Mouse (Mus musculus) Muller cell, postnatal 12 days (primary cell): ENCODE data around the gene Dennd6a.
"Not testable (repeated sequence)": the region's sequence is repeated elsewhere in the genome, so short reads cannot be mapped to it uniquely, and the experiment has no call there.

Experiments used
- DNase-seq: peaks from one replicate; pipeline ENCODE4 v3.0.0-alpha.2; 2015; ENCODE audit errors: inconsistent ontology term

Gene Dennd6a

DNA sequence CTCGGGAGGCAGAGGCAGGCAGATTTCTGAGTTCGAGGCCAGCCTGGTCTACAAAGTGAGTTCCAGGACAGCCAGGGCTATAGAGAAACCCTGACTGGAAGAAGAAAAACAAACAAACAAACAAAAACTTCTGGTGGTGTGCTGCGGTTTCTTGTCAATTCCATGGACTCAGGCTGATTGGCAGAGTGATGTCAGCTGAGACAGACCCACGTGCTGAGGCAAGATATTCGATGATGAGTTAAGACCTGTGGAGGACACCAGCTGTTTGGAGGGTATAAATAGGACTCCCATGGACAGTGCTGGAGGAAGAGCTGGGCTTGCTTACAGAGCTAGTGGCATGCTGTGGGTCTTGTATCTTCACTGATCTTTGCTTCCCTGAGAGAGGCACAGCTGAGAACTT, at the start of gene Dennd6a:
Gene Dennd6a, plus strand, starts transcription at position 301 of the 400 bp plus-strand sequence.
- DNase-seq: not testable (repeated sequence)

DNA sequence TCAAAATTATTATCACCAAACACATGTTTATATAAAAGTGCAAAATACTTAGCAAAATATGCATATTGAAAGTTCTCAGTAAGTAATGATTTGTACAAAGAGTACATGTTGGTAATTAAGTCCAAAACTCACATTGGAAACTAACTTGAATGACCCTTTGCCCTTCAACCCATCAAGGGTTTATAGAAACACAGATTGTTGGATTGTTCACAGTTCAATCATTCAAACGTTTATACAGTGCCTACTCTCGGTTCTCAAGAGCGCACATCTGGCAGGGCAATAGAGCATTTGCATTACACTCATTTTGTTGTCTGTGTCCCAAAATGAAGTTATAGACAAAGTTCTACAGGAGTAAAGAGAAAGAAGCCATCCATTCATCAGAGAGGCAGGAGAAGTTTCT, 47.7 kb upstream of the Dennd6a start:
- DNase-seq: no peak

DNA sequence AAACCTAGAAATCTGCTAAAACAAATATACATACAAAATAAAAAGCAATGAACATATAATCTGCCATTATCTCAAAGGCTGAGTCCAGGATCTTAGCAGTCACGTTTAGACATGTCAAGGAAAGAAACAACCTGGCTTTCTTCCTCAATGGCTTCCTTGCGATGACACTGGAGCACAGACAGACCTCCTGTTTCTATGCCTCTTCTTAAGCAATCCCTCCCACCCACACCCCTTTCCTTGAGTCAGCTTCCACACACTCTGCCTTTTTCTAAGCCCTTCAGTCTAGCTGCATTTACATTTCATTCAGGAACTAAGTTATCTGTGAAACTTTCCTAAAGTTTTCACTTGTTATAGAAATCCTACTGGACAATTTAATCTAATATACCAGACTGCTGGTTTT, 45.4 kb upstream of the Dennd6a start:
- no peak for DNase-seq

DNA sequence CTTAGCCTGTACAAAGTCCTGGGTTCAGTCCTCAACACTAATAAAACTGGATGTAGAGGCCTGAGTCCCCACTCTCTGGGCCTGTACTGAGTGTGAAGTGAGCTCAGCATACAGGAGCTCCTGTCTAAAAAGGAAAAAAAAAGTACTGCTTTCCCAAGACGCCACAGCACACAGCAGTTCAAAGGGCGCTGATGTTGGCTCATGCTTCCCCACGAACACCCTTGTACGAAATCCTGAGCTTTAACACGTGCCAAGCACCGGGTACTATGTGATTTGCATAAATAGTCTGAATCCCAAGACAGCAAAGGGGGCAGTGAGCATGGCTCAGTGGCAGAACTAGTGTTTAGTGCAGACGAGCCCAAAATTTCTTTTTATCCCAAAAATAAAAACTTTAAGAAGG, 43.3 kb upstream of the Dennd6a start:
- no peak for DNase-seq

DNA sequence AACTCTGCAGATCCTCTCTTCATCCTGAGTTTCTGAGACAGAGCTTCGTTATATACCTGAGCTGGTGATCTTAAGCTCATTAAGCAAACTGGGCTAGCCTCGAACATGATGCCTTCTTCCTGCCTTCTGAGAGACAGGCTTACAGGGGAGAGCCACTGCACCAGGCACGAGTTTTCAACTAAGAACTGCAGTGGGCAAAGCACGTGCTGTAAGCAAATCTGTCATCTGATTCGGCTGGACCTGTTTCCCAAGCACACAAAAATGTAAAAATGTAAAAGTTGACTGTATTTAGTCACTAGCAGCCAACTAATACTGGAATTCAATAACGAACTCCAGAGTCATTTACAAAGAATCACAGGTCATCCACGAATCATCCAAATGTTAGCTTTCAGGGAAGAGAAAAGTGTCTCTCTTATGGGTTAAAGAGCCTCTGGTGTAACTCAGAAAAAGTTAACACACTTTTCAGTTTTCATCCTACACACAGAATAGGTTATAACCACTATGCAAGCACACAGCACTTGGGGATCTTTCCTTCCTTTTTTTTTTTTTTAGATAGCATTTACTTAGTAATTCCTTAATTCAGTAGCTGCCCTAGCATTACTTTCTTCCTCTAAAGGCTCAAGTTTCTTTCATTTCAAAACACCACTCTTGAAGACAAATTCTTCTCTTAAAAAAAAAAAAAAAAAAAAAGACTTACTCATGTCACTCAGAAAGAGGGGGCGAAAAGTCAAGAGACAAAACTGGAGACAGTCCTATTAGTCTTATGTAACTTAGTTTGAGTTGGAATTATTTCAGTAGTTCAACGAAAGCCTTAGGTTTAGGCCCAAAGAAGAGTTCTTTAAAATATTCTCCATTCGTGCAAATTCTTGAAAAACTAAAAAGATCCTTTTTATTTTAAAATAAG, 42.0 kb upstream of the Dennd6a start:
- DNase-seq: peak; percentile 31

DNA sequence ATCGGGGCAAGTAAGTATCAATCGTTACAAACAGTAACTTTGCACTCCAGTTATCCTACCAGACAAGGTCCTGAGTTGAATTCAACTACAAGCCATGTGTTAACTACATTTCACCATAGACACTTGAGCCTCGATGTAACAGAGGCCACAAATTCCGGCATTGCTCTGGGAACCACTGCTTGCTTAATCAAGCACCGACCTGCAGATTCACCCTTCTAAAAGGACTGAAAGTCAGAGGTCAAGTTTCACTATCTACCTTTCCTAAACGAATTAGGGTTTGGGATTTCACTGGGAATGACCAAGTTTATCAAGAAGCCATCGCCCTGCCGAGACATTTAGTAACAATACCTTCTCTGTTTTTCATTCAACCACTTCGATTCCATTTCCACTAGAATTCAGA, 40.9 kb upstream of the Dennd6a start:
- peak; percentile 34 for DNase-seq

DNA sequence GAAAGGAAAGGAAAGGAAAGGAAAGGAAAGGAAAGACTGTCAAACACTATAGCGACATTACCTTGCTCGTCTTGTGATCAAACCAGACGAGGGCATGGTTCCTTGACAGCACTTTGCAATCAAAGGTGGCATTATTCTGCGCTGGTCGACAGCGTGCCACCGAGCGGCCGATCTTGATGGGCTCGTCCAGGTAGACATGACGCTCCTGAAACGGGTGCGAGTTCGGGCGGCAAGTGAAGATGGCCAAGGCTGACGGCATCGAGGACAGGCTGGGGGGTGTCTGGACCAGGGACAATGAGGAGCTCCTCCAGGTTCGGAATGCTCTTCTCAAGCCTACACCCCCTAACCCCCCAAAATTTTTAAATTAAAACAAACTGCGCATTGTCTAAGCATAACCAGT, 40.4 kb upstream of the Dennd6a start:
- DNase-seq: no peak

DNA sequence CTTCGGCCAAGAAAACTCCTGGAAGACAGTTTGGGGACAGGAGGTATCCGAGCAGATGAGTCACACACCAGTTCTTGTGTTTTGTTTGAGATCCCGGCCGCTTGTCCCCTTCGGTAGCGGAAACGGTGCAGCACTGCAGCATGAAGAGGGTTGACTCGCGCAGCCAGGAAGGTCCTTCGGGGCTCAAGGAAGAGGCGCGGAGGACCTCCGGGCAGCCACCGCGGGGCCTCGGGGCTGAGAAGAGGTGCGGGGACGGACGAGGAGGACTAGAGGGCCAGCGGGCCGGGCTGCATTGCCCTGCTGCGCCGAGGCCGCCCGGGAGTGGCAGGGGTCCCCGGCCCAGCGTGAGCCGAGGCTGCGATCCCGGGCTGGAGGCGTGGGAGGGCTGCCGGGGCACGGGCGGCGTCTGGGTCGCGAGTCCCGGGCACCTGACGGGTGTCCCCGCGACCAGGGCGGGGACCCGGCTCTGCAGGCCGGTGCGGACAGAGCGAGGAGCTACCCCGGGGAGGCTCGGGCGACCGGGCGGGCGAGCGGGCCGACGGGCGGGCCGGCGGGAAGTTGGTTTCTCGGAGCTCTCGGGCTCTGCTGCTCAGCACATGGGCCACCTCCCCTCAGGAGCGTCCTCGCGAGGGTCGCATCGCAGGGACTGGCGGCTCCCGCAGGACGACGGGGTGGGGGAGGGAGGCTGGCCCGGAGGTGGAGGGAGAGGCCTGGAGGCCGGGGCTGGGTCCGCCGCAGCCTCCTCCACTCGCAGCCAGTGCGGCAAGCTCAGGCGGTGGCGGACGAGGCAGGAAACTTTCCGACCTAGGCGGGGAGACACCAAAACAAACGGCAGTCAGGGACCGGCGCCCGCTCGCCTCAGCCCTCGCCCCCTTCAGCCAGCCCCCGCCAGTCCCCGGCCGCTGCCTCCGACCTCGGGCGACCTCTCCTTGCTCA, 39.6 kb upstream of the Dennd6a start:
- peak; percentile 66 for DNase-seq

DNA sequence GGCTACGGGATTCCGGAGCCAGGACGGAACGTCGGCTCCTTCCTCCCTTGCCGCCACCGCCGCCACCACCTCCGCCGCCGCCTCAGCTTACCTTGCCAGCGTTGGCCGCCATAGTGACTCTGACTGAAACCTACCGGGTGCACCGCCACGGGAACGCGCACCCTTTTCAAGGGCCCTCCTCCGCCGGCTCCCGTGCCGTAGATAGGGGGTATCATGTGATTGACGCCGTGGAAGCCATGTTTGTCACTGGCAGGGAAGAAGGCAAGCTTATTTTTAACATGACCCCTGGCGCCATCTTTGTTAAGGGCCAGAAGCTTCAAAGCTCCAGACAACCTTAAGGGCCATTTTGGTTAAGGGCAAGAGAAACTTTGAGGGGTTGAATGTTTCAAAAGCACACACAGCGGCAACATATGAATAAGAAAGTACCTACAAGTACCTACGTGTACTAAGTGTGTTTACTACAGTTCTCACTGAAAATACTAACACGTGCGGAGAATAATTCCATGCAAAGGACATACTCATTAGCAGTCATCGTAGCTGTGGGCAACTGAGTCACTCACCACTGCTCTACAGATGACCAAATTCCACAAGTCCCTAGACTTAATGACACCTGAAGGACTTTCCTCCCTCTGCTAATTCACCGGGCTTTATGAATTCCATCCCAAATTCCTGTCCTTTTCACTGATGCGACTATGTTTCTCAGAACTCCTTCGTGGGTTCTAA, 38.7 kb upstream of the Dennd6a start, which contains the start of gene Slmap:
Gene Slmap, minus strand, starts transcription at position 175 of the 723 bp plus-strand sequence.
- DNase-seq: peak; percentile 97

DNA sequence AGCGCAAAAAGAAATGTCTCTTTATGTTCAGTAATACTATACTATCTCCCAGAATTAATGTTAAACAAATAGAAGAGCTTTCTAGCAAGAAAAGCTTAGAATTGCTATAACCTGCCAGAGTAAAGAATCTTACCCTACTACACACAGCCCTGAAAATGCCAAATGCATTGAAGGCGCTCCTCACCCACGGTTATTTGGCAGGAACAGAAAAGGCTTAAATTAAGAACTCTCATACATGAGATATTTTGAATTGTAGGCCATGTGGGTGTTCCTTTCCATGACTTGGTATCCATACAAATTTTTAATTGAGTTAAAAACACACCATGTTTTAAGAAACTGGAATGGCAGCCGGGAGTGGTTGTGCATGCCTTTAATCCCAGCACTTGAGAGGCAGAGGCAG, 34.4 kb upstream of the Dennd6a start:
- DNase-seq: no peak

DNA sequence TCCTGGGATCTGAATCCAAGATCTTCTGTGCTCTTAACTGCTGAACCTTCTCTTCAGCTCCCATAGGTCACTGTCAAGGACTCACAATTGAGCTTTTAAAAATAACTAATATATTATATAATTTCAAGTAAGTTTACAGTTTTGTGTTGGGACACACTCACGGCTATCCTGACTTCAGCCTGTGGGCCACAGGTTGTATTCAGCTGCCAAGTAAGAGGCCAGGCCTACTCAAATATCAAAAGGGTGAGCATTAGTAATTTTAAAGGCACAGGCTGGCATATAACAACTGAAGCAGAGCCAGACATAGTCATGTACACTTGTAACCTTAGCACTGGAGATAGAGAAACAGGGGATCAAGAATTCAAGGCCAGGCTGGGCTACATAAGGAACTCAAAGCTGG, 33.1 kb upstream of the Dennd6a start:
- DNase-seq: no peak

DNA sequence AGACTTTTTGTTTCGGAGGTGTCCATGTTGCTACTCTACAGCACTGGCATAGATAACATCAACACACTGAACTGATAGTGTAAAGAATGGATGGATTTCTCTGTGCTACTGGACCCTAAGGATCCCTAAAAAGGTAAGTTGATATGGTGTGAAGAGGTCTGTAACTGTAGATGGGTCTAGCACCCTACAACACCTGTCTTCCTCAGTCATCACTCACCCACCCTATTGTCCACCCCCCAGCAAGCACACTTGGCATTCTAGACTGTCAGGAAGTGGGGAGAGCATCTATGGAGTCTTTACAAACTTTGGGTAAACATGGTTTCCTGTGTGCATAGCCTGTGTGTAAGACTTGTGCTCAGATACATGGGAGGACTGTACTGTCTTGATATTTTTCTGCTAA, 31.5 kb upstream of the Dennd6a start:
- no peak for DNase-seq

DNA sequence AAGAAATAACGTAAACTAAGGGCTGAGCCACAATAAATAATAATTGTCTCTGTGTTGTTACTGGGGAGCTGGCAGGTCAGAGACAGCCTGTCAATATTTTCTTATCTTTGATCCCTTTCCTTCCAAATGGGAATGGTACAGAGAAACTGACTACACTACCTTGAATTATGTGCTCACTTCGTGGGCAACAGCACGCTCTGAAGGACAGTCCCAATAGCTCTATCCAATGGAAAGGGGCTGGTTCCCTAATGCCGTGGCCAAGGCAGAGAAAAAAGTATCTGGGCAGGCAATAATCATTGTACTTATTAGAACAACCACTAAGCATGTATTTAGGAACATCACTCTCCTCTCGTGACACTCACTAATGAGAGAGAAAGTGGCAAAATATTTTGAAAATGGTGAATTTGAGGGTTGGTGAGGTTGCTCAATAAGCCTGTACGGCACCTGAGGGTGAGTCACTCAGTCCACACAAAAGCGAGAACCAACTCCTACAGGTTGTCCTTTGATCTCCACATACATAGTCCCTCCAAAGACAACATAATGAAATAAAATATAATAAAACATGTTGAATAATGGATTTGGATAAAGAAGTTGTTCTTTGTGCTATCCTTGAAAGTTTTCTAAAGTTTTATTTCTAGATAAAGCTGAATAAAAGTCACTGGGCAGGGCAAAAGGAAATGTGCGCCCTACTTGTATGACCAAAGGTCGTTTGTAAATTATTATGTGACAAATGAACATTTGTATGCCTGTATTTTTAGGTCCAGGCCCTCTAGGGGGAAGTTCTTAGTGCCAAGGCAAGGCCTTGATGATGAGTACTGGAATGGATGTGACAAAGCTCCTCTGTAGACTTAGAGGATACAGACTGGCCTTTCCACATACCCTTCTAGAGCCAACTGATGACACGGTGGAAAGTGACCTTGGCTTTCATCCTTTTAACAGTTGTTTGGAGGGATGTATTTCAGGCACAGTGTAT, 25.9 kb upstream of the Dennd6a start:
- DNase-seq: no peak

DNA sequence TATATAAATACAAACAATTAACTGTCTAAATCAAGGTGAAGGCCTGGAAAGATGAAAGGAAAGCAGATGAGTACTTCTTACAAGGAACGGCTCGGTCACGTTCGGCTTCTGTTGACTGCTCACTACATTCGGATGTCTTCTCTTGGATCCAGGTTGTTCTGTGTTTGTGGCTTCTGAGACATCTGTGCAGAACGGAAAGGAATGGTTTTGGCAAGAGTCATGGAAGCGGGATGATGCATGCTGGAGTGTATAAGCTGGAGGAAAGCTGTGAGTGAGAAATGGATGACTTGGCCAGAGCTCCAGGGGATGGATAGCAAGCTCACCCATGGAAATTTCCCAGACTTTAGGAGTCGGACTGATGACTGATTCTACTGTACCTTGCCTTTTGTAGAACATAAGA, 22.9 kb upstream of the Dennd6a start:
- DNase-seq: no peak

DNA sequence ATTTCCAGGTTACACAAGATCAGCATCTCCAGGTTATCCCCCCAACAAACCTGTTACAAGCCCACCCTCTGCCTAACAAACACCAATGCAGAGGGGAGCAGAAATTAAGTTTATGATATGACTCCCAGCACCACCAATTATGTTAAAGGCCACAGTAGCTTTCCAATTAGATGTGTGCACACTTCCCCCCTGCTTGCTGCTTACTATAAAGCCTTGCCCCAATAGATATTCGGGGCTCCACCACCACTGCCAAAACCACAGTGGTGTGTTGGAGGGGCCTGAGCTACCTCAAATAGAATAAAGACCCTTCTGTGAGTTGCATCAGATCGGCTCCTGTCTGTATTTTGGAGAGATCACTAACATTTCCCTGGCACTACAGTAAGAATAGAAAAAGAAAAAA, 21.2 kb upstream of the Dennd6a start:
- no peak for DNase-seq

DNA sequence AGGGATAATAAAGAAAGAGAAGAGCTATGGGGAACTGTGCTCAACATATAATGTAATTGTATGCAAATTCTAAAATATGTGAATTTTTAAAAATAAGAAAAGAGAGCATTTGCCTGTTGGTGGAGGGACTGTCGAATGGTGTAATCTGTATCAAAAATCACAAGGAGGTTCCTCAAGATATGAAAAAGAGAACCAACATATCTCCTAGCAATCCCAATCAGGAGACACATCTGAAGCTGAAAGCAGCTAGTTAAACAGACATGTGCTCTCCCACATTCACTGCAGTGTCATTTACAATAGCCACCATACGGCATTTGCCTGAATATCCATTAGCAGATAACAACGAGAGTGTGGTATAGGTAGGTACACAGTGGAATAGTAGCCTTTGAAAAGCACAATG, 20.8 kb upstream of the Dennd6a start:
- no peak for DNase-seq

DNA sequence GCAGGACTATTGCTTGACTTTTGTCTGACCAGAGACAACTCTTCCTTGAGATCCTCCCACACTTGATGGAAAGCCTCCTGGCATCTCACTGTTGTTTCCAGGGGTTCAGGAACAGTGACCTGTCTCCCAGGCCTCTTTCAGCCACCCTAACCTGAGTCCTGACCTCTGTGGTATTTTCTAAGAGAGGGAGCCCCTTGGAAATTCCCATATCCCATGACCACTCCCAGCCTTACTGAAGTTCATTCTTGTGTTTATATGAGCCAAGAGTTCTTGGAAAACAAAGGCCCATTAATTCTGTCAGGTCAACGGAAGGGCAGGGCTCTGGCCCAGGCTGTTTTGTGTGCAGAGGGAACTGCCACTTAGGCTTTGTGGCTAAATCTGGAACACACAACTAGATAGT, 16.1 kb upstream of the Dennd6a start:
- peak; percentile 67 for DNase-seq

DNA sequence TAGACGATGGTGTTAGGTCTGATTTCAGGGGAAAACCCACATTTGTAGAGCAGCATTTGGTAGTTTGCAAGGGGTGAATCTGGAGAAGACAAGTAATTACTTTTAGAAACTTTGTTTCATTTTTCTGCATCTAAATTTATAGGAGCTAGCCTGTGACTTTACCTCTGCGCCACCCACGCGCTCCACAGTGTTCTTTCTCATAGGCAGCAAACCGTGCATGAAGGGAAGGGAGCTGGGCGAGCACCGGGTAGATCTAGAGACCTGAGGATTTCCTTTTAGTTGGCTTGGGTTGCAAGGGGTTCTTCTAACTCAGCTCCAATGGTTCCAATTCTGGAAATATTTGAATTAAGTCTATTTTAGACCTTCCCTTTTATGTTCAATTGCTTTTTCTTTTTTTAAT, 15.1 kb upstream of the Dennd6a start:
- no peak for DNase-seq

DNA sequence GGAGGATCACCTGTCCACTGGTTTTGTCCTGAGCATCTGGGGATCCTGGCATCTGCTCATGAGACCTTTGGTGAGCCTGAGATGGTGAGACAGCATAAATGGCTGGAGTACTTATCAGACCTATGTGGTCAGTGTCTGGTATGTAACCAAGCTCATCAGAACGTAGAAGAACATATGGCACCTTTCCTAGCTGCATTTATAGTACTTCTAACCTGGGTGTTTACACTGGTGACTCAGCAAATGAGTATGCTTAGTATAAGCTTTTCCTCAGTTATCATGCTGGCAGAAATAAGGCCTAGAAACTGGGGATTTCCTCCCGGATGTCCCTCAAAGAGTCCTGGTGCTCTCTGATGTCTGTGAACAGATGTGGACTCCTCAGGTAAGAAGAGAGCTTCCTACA, 11.4 kb upstream of the Dennd6a start:
- DNase-seq: no peak

DNA sequence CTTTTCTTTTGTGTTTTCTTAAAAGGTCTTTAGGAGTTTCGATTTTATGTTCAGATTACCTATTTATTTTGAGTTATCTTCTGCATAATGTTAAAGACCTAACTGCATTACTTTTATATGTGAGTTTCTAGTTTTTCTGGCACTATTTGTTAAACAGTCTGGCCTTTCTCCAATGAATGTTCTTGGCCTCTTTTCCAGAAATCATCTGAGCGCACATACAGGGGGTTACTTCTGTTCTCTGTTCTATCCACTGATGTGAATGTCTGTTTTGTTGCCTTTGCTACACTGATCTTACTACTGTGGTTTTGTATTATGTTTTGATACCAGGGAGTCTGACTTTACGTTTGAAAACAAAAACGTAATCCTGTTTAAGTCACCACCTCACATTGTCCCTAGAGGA, 3.8 kb upstream of the Dennd6a start:
- peak; percentile 13 for DNase-seq
